Mouse (Mus musculus): ENCODE measurements around the gene Cdcp1. TPM values are rescaled to one million over a fixed set of nuclear protein-coding genes. Genes with fewer than 3 reads are reported as not detected.
A peak's percentile ranks its signal among the peaks of the same experiment; 100 is the strongest.

Cdcp1 gene
- polyA plus RNA-seq, 1 experiment from 2014 or later = 0.73 TPM

GRCm38 (mm10) chr9:123239651-123240050, 23.8 kb upstream of the Cdcp1 start:
- H3K9ac ChIP-seq = no peak overlapping the region
- no peaks in the 10 kb centered on the region for H3K9me3 ChIP-seq
- H3K27me3 ChIP-seq = no peaks in the 10 kb centered on the region
- 75% methylated on average over 2 of the region's 2 CpGs for WGBS
- H3K4me2 ChIP-seq = no peak overlapping the region
- no peaks in the 10 kb centered on the region for H3K36me3 ChIP-seq (replicated peaks)
- ATAC-seq (ENCODE audit: low FRiP score) = no peak
- H3K4me3 ChIP-seq (replicated peaks) = no peak overlapping the region
- peaks cover 12% of the 10 kb centered on the region for H3K4me1 ChIP-seq
- H3K27ac ChIP-seq = no peak overlapping the region

GRCm38 (mm10) chr9:123238256-123239045, 22.6 kb upstream of the Cdcp1 start:
- no peak for ATAC-seq (ENCODE audit: low FRiP score)
- Histone ChIP-seq H3K4me2 (no peak overlapping the region), H3K4me1 (peaks cover 12% of the 10 kb centered on the region), H3K9me3 (no peaks in the 10 kb centered on the region), H3K36me3 (replicated peaks) (no peaks in the 10 kb centered on the region), H3K4me3 (replicated peaks) (no peak overlapping the region), H3K27me3 (no peaks in the 10 kb centered on the region), H3K27ac (0 out of 2 replicates have a peak overlapping the region, but pooled peaks have one; percentile 32), H3K9ac (no peak overlapping the region)
- WGBS = 37% methylated on average over 4 of the region's 4 CpGs

- H3K27ac ChIP-seq = no peak overlapping the region
- H3K27me3 ChIP-seq = no peaks in the 10 kb centered on the region
- H3K9ac ChIP-seq = no peak overlapping the region
- no peaks in the 10 kb centered on the region for H3K9me3 ChIP-seq
- no peaks in the 10 kb centered on the region for H3K36me3 ChIP-seq (replicated peaks)
- H3K4me3 ChIP-seq (replicated peaks) = no peak overlapping the region
- H3K4me1 ChIP-seq = peaks cover 12% of the 10 kb centered on the region
- ATAC-seq (ENCODE audit: low FRiP score) = no peak
- no peak overlapping the region for H3K4me2 ChIP-seq
- 44% methylated on average over 2 of the region's 2 CpGs for WGBS
Observed at GRCm38 (mm10) chr9:123237739-123238138, 21.9 kb upstream of the Cdcp1 start.

GRCm38 (mm10) chr9:123235621-123236020, 19.8 kb upstream of the Cdcp1 start:
- H3K36me3 ChIP-seq (replicated peaks) = no peaks in the 10 kb centered on the region
- no peak overlapping the region for H3K9ac ChIP-seq
- no peaks in the 10 kb centered on the region for H3K27me3 ChIP-seq
- no peak overlapping the region for H3K4me2 ChIP-seq
- peaks cover 12% of the 10 kb centered on the region for H3K4me1 ChIP-seq
- ATAC-seq (ENCODE audit: low FRiP score) = no peak
- H3K9me3 ChIP-seq = no peaks in the 10 kb centered on the region
- no peak overlapping the region for H3K27ac ChIP-seq
- no peak overlapping the region for H3K4me3 ChIP-seq (replicated peaks)
- WGBS = 53% methylated on average over 3 of the region's 3 CpGs

- 76% methylated on average over 4 of the region's 4 CpGs for WGBS
- H3K9me3 ChIP-seq = no peaks in the 10 kb centered on the region
Observed at GRCm38 (mm10) chr9:123229826-123230225, 14.0 kb upstream of the Cdcp1 start.

GRCm38 (mm10) chr9:123228671-123229070, 12.8 kb upstream of the Cdcp1 start:
- H3K9ac ChIP-seq = no peak overlapping the region
- H3K27me3 ChIP-seq = no peaks in the 10 kb centered on the region
- peaks cover 4% of the 10 kb centered on the region; the same call in 1 of the 2 replicates for H3K4me1 ChIP-seq
- H3K27ac ChIP-seq = no peak overlapping the region
- H3K36me3 ChIP-seq (replicated peaks) = no peaks in the 10 kb centered on the region
- no peak for ATAC-seq (ENCODE audit: low FRiP score)
- H3K4me2 ChIP-seq = no peak overlapping the region
- H3K4me3 ChIP-seq (replicated peaks) = no peak overlapping the region
- no peaks in the 10 kb centered on the region for H3K9me3 ChIP-seq

More at GRCm38 (mm10) chr9:123229826-123230225, 14.0 kb upstream of the Cdcp1 start:
- Histone ChIP-seq H3K4me1 (peaks cover 4% of the 10 kb centered on the region; the same call in 1 of the 2 replicates), H3K4me3 (replicated peaks) (no peak overlapping the region), H3K36me3 (replicated peaks) (no peaks in the 10 kb centered on the region), H3K9ac (no peak overlapping the region), H3K4me2 (no peak overlapping the region), H3K27ac (no peak overlapping the region), H3K27me3 (no peaks in the 10 kb centered on the region)
- ATAC-seq (ENCODE audit: low FRiP score) = no peak

- Histone ChIP-seq H3K9ac (no peak overlapping the region), H3K27me3 (no peaks in the 10 kb centered on the region), H3K4me3 (replicated peaks) (no peak overlapping the region), H3K36me3 (replicated peaks) (no peaks in the 10 kb centered on the region), H3K9me3 (no peaks in the 10 kb centered on the region), H3K4me1 (peaks cover 4% of the 10 kb centered on the region; the same call in 1 of the 2 replicates), H3K4me2 (no peak overlapping the region), H3K27ac (no peak overlapping the region)
- WGBS = 76% methylated on average over 3 of the region's 3 CpGs
- ATAC-seq (ENCODE audit: low FRiP score) = no peak
Observed at GRCm38 (mm10) chr9:123227106-123227750, 11.4 kb upstream of the Cdcp1 start.

GRCm38 (mm10) chr9:123224863-123225431, 9.1 kb upstream of the Cdcp1 start:
- Histone ChIP-seq H3K27me3 (no peaks in the 10 kb centered on the region), H3K9me3 (no peaks in the 10 kb centered on the region), H3K4me3 (replicated peaks) (no peak overlapping the region), H3K27ac (no peak overlapping the region), H3K36me3 (replicated peaks) (no peaks in the 10 kb centered on the region), H3K4me1 (peaks cover 4% of the 10 kb centered on the region; the same call in 1 of the 2 replicates), H3K9ac (no peak overlapping the region), H3K4me2 (no peak overlapping the region)
- ATAC-seq (ENCODE audit: low FRiP score) = no peak
- 78% methylated on average over 2 of the region's 2 CpGs for WGBS

- Histone ChIP-seq H3K36me3 (replicated peaks) (no peaks in the 10 kb centered on the region), H3K9ac (no peak overlapping the region), H3K4me3 (replicated peaks) (no peak overlapping the region), H3K4me1 (peaks cover 5% of the 10 kb centered on the region; the same call in 1 of the 2 replicates), H3K27me3 (peaks cover 18% of the 10 kb centered on the region), H3K9me3 (no peaks in the 10 kb centered on the region), H3K27ac (no peak overlapping the region), H3K4me2 (no peak overlapping the region)
- 64% methylated on average over 5 of the region's 5 CpGs for WGBS
- ATAC-seq (ENCODE audit: low FRiP score) = no peak
Observed at GRCm38 (mm10) chr9:123219826-123220225, 4.0 kb upstream of the Cdcp1 start.

GRCm38 (mm10) chr9:123213371-123213770, 2.5 kb downstream of the Cdcp1 start:
- Histone ChIP-seq H3K27me3 (peaks cover 32% of the 10 kb centered on the region), H3K36me3 (replicated peaks) (no peaks in the 10 kb centered on the region), H3K9me3 (no peaks in the 10 kb centered on the region), H3K4me3 (replicated peaks) (no peak overlapping the region), H3K9ac (no peak overlapping the region), H3K4me2 (no peak overlapping the region), H3K4me1 (peaks cover 5% of the 10 kb centered on the region; the same call in 1 of the 2 replicates), H3K27ac (no peak overlapping the region)
- 80% methylated on average over 9 of the region's 9 CpGs for whole genome bisulfite sequencing
- no peak for ATAC-seq (ENCODE audit: low FRiP score)

- Histone ChIP-seq H3K9ac (no peak overlapping the region), H3K4me2 (no peak overlapping the region), H3K4me3 (replicated peaks) (no peak overlapping the region), H3K9me3 (no peaks in the 10 kb centered on the region), H3K36me3 (replicated peaks) (no peaks in the 10 kb centered on the region), H3K4me1 (no peaks in the 10 kb centered on the region), H3K27ac (no peak overlapping the region), H3K27me3 (peaks cover under 1% of the 10 kb centered on the region; the same call in 1 of the 2 replicates)
- 97% methylated on average over 1 of the region's 1 CpGs for WGBS
- no peak for ATAC-seq (ENCODE audit: low FRiP score)
Observed at GRCm38 (mm10) chr9:123207895-123208294, 7.9 kb downstream of the Cdcp1 start.

- H3K4me3 ChIP-seq (replicated peaks) = no peak overlapping the region
- no peak overlapping the region for H3K4me2 ChIP-seq
- no peaks in the 10 kb centered on the region for H3K4me1 ChIP-seq
- no peaks in the 10 kb centered on the region for H3K27me3 ChIP-seq
- H3K9ac ChIP-seq = no peak overlapping the region
- H3K9me3 ChIP-seq = no peaks in the 10 kb centered on the region
- H3K27ac ChIP-seq = no peak overlapping the region
- no peaks in the 10 kb centered on the region for H3K36me3 ChIP-seq (replicated peaks)
- 84% methylated on average over 2 of the region's 2 CpGs for WGBS
- ATAC-seq (ENCODE audit: low FRiP score) = no peak
Observed at GRCm38 (mm10) chr9:123206948-123207347, 8.9 kb downstream of the Cdcp1 start.

All from forebrain, embryonic 12.5 days (tissue).